Mouse (Mus musculus): ENCODE results near the gene Ccnd1.

Gene Ccnd1

DNA sequence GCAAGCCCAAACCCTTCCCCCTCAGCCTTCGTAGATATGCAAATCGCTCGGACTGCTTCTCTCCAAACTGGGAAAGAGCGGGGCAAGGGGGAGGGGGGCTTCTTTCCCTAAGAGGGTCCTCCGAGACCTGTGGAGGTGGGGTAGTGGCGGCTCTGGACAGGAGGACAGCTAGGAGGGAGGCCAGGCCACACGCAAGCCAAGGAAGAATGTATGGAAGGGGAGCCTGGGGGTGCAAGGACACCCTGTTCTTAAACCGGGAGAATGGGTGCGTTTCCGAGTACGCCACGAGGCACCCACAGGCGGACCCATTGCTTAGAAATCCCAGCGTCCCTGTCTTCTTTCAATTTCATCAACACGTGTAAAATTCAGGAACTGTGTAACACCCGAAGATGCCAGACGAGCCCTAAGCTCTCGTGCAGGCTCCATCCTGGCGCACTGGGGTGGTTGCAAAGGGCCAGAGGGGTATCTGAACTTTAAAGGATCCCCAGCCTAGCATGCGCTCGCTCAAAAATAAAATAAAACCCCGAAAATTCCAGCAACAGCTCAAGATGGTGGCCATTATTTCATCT, 362 bp upstream of the Ccnd1 start:
- peak; percentile 85 for DNase-seq (ENCODE audit: extremely low read depth, insufficient read length, low spot score)

GRCm38 (mm10) chr7:144938661-144939343, 923 bp downstream of the Ccnd1 start:
- peak; percentile 70 for DNase-seq (ENCODE audit: extremely low read depth, insufficient read length, low spot score)

GRCm38 (mm10) chr7:144937899-144938517, 1.7 kb downstream of the Ccnd1 start:
- no peak for DNase-seq (ENCODE audit: extremely low read depth, insufficient read length, low spot score)

DNA sequence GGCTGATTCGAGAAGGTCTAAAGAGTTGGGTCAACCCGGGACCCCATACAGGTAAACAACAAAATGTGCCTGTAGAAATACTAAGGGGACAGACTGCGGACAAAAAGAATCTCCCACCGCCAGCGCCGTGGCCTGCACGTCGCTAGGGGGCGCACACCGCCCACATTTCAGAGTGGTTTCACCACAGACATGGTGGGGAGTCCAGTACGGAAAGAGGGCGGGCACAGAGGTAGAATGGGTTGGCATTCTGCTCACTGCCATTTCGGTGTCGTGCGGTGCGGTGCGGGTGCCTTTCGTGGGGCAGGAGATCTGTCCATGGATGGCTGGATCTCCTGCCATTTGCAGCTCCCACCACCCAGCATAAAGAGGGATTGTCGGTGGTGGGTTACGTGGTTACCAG, 2.2 kb downstream of the Ccnd1 start:
- peak; percentile 88 for DNase-seq (ENCODE audit: extremely low read depth, insufficient read length, low spot score)

GRCm38 (mm10) chr7:144936311-144936880, 3.3 kb downstream of the Ccnd1 start:
- no peak for DNase-seq (ENCODE audit: extremely low read depth, insufficient read length, low spot score)

GRCm38 (mm10) chr7:144935563-144935962, 4.2 kb downstream of the Ccnd1 start:
- DNase-seq (ENCODE audit: extremely low read depth, insufficient read length, low spot score): peak; percentile 49

DNA sequence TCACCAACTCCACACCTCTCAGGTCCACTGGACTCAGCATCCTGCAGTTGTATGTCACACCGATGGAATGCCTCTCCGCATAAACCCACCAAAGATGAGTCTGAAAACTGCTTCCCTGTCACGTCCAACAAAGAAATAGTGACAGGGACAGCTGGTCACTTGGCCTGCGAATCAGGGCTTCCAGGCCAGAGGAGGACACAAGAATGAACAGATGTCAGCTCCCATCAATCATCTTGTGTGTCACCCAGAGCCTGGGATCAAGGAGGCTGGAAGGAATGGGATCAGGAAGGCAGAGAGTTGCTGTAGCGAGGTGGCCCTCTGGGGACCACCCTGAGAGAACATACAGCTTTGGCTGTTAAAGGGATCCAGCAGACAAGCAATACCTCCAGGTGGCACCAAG, 4.8 kb downstream of the Ccnd1 start:
- peak; percentile 42 for DNase-seq (ENCODE audit: extremely low read depth, insufficient read length, low spot score)

- peak; percentile 70 for DNase-seq (ENCODE audit: extremely low read depth, insufficient read length, low spot score)
Observed at GRCm38 (mm10) chr7:144933796-144934195, 5.9 kb downstream of the Ccnd1 start.

DNA sequence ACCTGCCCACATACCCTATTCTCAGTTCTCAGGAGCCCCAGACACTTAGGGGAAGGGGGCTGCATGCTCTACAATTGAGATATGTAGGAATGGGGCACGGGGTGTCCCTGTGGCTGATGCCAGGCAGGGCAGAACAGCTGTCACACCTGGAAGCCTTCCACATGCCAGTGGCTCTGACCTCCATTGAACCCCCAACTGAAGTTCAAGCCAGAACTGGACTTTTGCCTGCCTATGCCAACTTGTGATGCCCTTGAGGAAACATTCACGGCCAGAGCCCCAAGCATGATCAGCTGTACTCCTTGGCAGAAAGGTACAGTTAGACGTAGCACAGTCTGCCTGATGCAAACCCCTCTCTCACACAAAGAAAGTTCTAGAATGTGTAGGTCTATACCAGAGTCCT, 6.4 kb downstream of the Ccnd1 start:
- no peak for DNase-seq (ENCODE audit: extremely low read depth, insufficient read length, low spot score)

GRCm38 (mm10) chr7:144932389-144932937, 7.3 kb downstream of the Ccnd1 start:
- peak; percentile 58 for DNase-seq (ENCODE audit: extremely low read depth, insufficient read length, low spot score)

DNA sequence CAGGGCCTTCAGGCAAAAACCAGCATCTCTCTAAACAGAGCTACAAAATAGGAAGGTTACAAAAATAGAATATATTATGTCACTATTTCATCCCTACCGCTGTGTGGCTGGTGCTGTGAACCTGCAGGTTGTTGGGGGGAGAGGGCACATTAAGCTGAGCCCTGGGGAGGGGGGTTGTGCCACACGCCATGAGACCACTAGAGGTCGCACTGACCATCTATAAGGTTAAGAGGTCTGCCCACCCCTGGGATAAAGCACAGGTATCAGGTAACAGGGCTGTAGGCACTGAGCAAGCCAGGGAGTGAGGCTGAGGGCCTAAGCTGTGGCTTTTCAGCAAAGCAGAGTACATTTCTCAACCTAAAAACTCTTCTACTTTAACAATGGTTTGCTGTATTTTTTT, 7.9 kb downstream of the Ccnd1 start:
- peak; percentile 34 for DNase-seq (ENCODE audit: extremely low read depth, insufficient read length, low spot score)

DNA sequence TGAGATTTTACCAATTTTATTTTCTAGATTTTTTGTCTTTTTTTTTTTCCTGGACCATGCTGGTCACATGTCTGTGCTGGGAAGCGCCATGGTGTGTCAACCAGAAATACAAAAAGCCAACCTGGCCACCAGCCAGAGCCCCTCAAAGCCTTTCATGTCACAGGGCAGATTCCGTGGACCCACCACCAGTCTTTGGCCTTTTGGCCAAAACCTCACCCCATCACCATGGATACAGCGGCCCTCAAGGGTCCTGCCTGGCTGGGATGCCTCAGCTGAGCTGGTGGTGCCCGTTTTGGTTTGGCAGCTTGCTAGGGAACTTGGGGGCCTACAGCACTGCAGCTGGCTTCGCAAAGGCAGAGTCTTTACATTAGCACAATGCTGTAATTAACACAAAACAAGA, 9.8 kb downstream of the Ccnd1 start:
- DNase-seq (ENCODE audit: extremely low read depth, insufficient read length, low spot score): peak; percentile 63

DNA sequence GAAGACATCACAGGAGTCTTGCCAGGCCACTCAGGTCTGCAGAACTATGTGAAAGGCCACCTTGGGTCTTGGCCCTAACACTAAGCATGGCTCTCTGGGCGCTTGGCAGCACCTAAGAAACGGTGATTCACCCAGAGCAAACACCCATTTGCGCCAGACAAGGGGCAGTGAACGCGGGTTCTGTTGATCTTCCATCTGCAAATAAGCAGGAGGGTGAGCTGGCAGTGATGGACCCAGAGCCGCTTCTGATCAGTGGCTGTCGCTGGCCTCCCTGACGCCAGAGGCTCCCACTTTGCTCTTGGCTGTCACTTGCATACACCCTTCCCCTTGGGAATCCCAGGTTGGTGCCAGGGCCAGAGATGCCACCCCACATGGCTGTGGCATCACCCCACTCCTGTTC, 10.2 kb downstream of the Ccnd1 start:
- DNase-seq (ENCODE audit: extremely low read depth, insufficient read length, low spot score): peak; percentile 79

GRCm38 (mm10) chr7:144928889-144929210, 10.9 kb downstream of the Ccnd1 start:
- peak; percentile 57 for DNase-seq (ENCODE audit: extremely low read depth, insufficient read length, low spot score)

GRCm38 (mm10) chr7:144928009-144928888, 11.5 kb downstream of the Ccnd1 start:
- peak; percentile 37 for DNase-seq (ENCODE audit: extremely low read depth, insufficient read length, low spot score)

- no peak for DNase-seq (ENCODE audit: extremely low read depth, insufficient read length, low spot score)
Observed at GRCm38 (mm10) chr7:144927591-144927990, 12.1 kb downstream of the Ccnd1 start.

- no peak for DNase-seq (ENCODE audit: extremely low read depth, insufficient read length, low spot score)
Observed at GRCm38 (mm10) chr7:144918823-144919222, 20.9 kb downstream of the Ccnd1 start.

GRCm38 (mm10) chr7:144914948-144915750, 24.6 kb downstream of the Ccnd1 start, which contains the start of gene LTO1:
LTO1 (plus strand) TSS chr7:144915100.
- peak; percentile 90 for DNase-seq (ENCODE audit: extremely low read depth, insufficient read length, low spot score)

DNA sequence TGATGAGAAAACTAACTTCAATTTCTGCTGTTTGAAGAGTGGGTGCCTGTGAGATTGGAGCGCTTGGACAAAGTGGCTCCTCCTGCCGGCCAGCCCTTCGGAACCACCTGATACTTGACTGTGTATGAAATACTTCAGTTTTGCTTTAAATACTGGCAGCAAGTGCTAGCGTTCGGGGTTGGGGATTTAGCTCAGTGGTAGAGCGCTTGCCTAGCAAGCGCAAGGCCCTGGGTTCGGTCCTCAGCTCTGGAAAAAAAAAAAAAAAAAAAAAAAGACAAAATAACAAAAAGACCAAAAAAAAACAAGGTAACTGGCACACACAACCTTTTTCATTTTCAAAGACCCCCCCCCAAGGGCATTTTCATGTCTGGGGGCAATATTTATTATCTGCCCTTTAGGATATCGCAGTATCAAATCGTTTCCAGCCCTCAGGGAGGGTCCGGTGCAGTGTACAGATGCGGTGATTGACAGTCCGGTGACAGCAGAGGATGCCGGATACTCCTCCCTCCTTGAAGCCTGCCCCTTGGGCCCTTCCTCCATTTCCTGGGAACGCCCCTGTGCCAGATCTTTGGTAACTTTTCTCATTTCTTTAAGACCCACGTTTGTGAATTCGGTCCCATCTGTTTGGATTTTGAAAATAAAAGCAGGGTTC, 25.3 kb downstream of the Ccnd1 start:
- no peak for DNase-seq (ENCODE audit: extremely low read depth, insufficient read length, low spot score)
